In the genomic region with DNA sequence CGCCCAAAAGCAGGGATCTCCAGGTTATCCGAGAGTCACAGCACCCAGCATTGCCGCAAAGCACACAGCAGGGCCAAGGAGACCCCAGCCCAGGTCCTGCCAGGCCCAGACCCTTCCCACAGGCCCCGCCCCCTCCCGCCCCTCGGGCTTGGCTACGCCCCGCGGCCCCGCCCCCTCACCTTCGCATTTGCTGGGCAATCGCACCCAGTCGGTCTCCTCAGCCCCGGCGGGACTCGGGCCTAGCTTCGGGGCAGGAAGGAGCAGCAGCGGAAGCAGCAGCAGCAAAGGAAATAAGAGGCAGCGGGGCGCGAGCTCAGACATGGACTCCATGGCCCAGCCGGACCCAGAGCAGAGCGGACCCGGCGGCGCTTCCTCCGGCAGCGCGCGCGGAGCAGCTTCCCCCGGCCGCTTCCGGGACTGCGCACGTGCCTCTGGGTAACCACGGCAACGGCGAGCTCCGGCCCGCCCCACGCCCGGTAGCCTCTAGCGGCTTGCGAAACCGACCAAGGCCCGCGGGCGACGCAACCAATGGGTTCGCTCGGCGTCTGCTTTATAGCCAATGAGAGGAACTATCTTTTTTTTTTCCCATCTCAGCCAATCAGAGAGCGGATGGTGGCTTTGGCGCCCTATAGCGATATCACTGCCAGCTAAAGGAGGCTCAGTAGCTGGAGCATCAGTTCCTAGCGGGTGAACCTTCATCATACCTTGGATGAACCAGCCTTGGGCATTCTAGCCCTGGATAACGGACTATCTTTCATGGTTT, we compare ENCODE assay signal across 8 mouse cellular contexts. TPM values are rescaled to one million over a fixed set of nuclear protein-coding genes. Genes with fewer than 3 reads are reported as not detected.
DNase-seq lines count a peak whose midpoint lies in the region; ATAC-seq and TF ChIP-seq lines count a peak whose summit lies in the region.

Gene Cnpy3 (minus strand): TSS at position 421 of the 763 bp plus-strand sequence.

- DNase-seq in forebrain, embryonic 14.5 days (ENCODE audit: low spot score), result peak; percentile 100
- peak; percentile 97 to 98 for DNase-seq in heart, postnatal 14 days
- DNase-seq in layer of hippocampus, adult 11-12 months (ENCODE audit: low spot score), result peak; percentile 98
- DNase-seq in lung, adult 18-20 months, result peak; percentile 98
- peak; percentile 99 for DNase-seq in testis, postnatal 14 days (ENCODE audit: low spot score)

- intact Hi-C loops in heart, postnatal 14 days (cut with DNase I), result no loop called here

- TF ChIP-seq POLR2A in ES-Bruce4 (IDR thresholded peaks at IDR 0.05; ENCODE audit: insufficient read depth, low read length), result peak; percentile 89

- ATAC-seq in cerebellum, adult (ENCODE audit: insufficient number of reproducible peaks, low FRiP score, low TSS enrichment), result peak; percentile 98
- ATAC-seq in forebrain, embryonic 14.5 days, result peak; percentile 100
- peak; percentile 97 for ATAC-seq in neural tube, embryonic 15.5 days (ENCODE audit: low FRiP score)

- H3K4me3 ChIP-seq in ES-Bruce4 (ENCODE audit: low read depth, low read length), result peak within 1 kb of the TSS; percentile 97
- H3K4me3 ChIP-seq in forebrain, embryonic 14.5 days (ENCODE audit: low read depth, low read length), result peak within 1 kb of the TSS; percentile 77
- H3K4me3 ChIP-seq in neural tube, embryonic 15.5 days (replicated peaks), result peak within 1 kb of the TSS; percentile 85

- H3K4me1 ChIP-seq in ES-Bruce4 (ENCODE audit: control insufficient read depth, insufficient read depth, low read length), result no peaks in the 10 kb centered on the region
- H3K4me1 ChIP-seq in forebrain, embryonic 14.5 days (ENCODE audit: control insufficient read depth, insufficient read depth, low read length), result peaks cover 13% of the 10 kb centered on the region
- peaks cover 27% of the 10 kb centered on the region for H3K4me1 ChIP-seq in neural tube, embryonic 15.5 days

- H3K36me3 ChIP-seq in ES-Bruce4 (ENCODE audit: control insufficient read depth, insufficient read depth, low read length, poor library complexity, severe bottlenecking), result peaks cover under 1% of the 10 kb centered on the region; the same call in 1 of the 2 replicates
- 0 out of 2 replicates have a peak, but pooled peaks cover 5% of the 10 kb centered on the region for H3K36me3 ChIP-seq in forebrain, embryonic 14.5 days (ENCODE audit: control insufficient read depth, insufficient read depth, low read length)
- peaks cover 4% of the 10 kb centered on the region; the same call in 1 of the 2 replicates for H3K36me3 ChIP-seq in neural tube, embryonic 15.5 days

- H3K9ac ChIP-seq in ES-Bruce4 (ENCODE audit: low read depth, poor library complexity, severe bottlenecking), result peak within 1 kb of the TSS; percentile 75
- H3K9ac ChIP-seq in forebrain, embryonic 14.5 days (ENCODE audit: low read length), result peak within 1 kb of the TSS; percentile 74
- H3K9ac ChIP-seq in neural tube, embryonic 15.5 days (replicated peaks), result peak within 1 kb of the TSS; percentile 73

- H3K27ac ChIP-seq in ES-Bruce4 (ENCODE audit: insufficient read depth, low read length), result peak within 1 kb of the TSS; percentile 55; the same call in 1 of the 2 replicates
- peak within 1 kb of the TSS; percentile 76 for H3K27ac ChIP-seq in forebrain, embryonic 14.5 days (ENCODE audit: low read depth, low read length)
- H3K27ac ChIP-seq in neural tube, embryonic 15.5 days (replicated peaks), result peak within 1 kb of the TSS; percentile 94

- H3K27me3 ChIP-seq in ES-Bruce4 (ENCODE audit: control insufficient read depth, insufficient read depth, low read length, poor library complexity, severe bottlenecking), result no peaks in the 10 kb centered on the region
- no peaks in the 10 kb centered on the region for H3K27me3 ChIP-seq in forebrain, embryonic 14.5 days (replicated peaks; ENCODE audit: control insufficient read depth, insufficient read depth, low read length)
- no peaks in the 10 kb centered on the region for H3K27me3 ChIP-seq in neural tube, embryonic 15.5 days (replicated peaks)

- no peak for TF ChIP-seq CTCF in ES-Bruce4 (IDR thresholded peaks at IDR 0.05; ENCODE audit: low read depth, low read length)

- TF ChIP-seq EP300 in ES-Bruce4 (IDR thresholded peaks at IDR 0.05; ENCODE audit: insufficient read depth, low read depth, low read length), result no peak

- H3K9me3 ChIP-seq in ES-Bruce4 (replicated peaks; ENCODE audit: control insufficient read depth, insufficient read depth, low read length, poor library complexity, severe bottlenecking), result no peaks in the 10 kb centered on the region
- H3K9me3 ChIP-seq in forebrain, embryonic 14.5 days (replicated peaks; ENCODE audit: control insufficient read depth, low read length), result no peaks in the 10 kb centered on the region
- no peaks in the 10 kb centered on the region for H3K9me3 ChIP-seq in neural tube, embryonic 15.5 days (replicated peaks)

- H3K4me2 ChIP-seq in forebrain, embryonic 14.5 days (ENCODE audit: low read length), result peak within 1 kb of the TSS; percentile 79
- H3K4me2 ChIP-seq in neural tube, embryonic 15.5 days, result peak within 1 kb of the TSS; percentile 76

- WGBS in forebrain, embryonic 14.5 days, result under 1% methylated on average over 57 of the region's 58 CpGs
- WGBS in neural tube, embryonic 15.5 days, result under 1% methylated on average over 58 of the region's 58 CpGs

RNA-seq across cellular contexts. Expression of gene Cnpy3, which starts in this region (rescaled TPM):
- polyA plus RNA-seq in ES-Bruce4 (2011; ENCODE audit: insufficient read depth, insufficient read length, low read depth, missing spikeins), result 31.2 and 37.2 TPM in 2 replicates
- 54.1 and 57.5 TPM in 2 replicates for polyA plus RNA-seq in forebrain, embryonic 14.5 days (2014; fragmentation: Nextera tagmentation; extraction: Ambion mirVana)
- 10 to 100 TPM; 18.7 to 19.4 TPM for total RNA-seq in heart, postnatal 14 days (2021)
- polyA plus RNA-seq in neural tube, embryonic 15.5 days (2015; fragmentation: Nextera tagmentation; extraction: Ambion mirVana), result 72.2 and 76.1 TPM in 2 replicates

Comparison
In these comparisons a context has a peak if more than half of its experiments do, and no peak if none do; other contexts are left out.
1. Peak in every context shown above with its lines: DNase-seq, ATAC-seq, H3K4me3 ChIP-seq and H3K27ac ChIP-seq.